Mouse (Mus musculus): ENCODE measurements around the gene Pirb. TPM values are rescaled to one million over a fixed set of nuclear protein-coding genes. Genes with fewer than 3 reads are reported as not detected.

Gene Pirb
- total RNA-seq, 1 experiment from 2014 or later, result 418 TPM

Other genes starting within 250 kb of the Pirb start
- gene Tarm1, start 217.8 kb downstream of the Pirb start, total RNA-seq (2017), result 50.3 and 60.8 TPM in 2 replicates
- gene Oscar, start 104.2 kb downstream of the Pirb start, total RNA-seq (2017), result not detected in 2 replicates
- gene Ndufa3, start 103.0 kb downstream of the Pirb start, total RNA-seq (2017), result 171 TPM in 2 replicates
- gene Tfpt, start 90.5 kb downstream of the Pirb start, total RNA-seq (2017), result 28.5 and 53.9 TPM in 2 replicates
- gene Prpf31, start 90.4 kb downstream of the Pirb start, total RNA-seq (2017), result 34.4 and 49.0 TPM in 2 replicates
- 55.9 TPM in 2 replicates for gene Cnot3, start 75.1 kb downstream of the Pirb start, total RNA-seq (2017)
- gene Leng1, start 54.6 kb downstream of the Pirb start, total RNA-seq (2017), result 11.9 and 12.8 TPM in 2 replicates
- gene Tmc4, start 42.8 kb downstream of the Pirb start, total RNA-seq (2017), result 51.9 and 60.2 TPM in 2 replicates
- gene Tsen34, start 27.5 kb downstream of the Pirb start, total RNA-seq (2017), result 26.4 and 26.5 TPM in 2 replicates
- 87.5 and 100 TPM in 2 replicates for gene Mboat7, start 26.9 kb downstream of the Pirb start, total RNA-seq (2017)
- 1,508 and 1,604 TPM in 2 replicates for gene Rps9, start 16.4 kb downstream of the Pirb start, total RNA-seq (2017)
- gene Gm15448, start 105.3 kb upstream of the Pirb start, total RNA-seq (2017), result 36.3 and 41.7 TPM in 2 replicates
- 85.7 and 94.4 TPM in 2 replicates for gene Pira2, start 124.7 kb upstream of the Pirb start, total RNA-seq (2017)
- gene Gm14548, start 177.7 kb upstream of the Pirb start, total RNA-seq (2017), result 94.9 and 100 TPM in 2 replicates
- gene Lilra6, start 195.1 kb upstream of the Pirb start, total RNA-seq (2017), result 145 and 154 TPM in 2 replicates

All from neutrophil, adult 5-6 weeks (primary cell).